Mouse (Mus musculus): ENCODE measurements around the gene Rapgef6.

Gene Rapgef6

GRCm38 (mm10) chr11:54522529-54523430 is at the start of gene Rapgef6:
Rapgef6 (plus strand) TSS chr11:54522847.
- peak; percentile 94 for DNase-seq (ENCODE audit: extremely low spot score, low read depth, low spot score)

GRCm38 (mm10) chr11:54478414-54478813 is 44.2 kb upstream of the Rapgef6 start:
- peak; percentile 12 for DNase-seq (ENCODE audit: extremely low spot score, low read depth, low spot score)

DNA sequence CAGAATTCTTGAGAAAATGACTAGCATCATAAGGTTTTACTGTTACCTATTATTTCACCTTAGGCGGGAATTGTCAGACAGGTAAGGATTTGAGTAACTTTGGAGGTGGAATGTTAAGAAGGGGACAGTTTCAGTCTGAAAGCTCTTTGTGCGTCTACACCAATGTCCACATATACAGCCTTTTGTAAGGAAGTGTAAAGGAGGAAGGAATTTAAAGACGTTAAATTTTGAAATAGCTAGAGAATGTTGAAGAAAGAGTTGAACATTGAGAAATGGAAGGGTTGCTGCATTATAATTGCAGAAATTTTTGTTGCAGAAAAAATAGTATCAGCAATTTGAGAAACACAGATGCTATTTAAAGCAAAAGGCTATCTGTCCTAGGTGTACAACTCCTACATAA is 36.6 kb upstream of the Rapgef6 start:
- no peak for DNase-seq (ENCODE audit: extremely low spot score, low read depth, low spot score)

- no peak for DNase-seq (ENCODE audit: extremely low spot score, low read depth, low spot score)
These were observed 30.6 kb upstream of the Rapgef6 start for GRCm38 (mm10) chr11:54491946-54492558.

- no peak for DNase-seq (ENCODE audit: extremely low spot score, low read depth, low spot score)
These were observed 30.1 kb upstream of the Rapgef6 start for GRCm38 (mm10) chr11:54492559-54492958.

DNA sequence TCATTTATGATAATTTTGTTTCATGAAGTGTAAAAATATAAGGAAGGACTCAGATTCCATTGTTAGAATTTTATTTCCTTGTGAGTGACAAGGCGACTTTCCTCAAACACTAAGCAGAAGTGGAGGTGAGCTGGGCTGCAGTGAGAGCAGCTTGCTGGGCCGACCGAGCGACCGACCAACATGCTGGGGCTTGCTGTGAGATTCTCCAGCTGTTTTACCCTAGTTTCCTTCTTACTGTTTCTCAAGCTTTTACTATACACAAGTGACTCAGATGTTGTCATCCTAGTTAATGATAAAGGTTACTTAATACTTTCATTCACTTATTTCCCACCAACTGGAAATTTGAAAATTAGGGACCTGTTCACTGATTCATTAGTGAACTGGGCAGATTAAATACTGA is 22.8 kb upstream of the Rapgef6 start:
- no peak for DNase-seq (ENCODE audit: extremely low spot score, low read depth, low spot score)

DNA sequence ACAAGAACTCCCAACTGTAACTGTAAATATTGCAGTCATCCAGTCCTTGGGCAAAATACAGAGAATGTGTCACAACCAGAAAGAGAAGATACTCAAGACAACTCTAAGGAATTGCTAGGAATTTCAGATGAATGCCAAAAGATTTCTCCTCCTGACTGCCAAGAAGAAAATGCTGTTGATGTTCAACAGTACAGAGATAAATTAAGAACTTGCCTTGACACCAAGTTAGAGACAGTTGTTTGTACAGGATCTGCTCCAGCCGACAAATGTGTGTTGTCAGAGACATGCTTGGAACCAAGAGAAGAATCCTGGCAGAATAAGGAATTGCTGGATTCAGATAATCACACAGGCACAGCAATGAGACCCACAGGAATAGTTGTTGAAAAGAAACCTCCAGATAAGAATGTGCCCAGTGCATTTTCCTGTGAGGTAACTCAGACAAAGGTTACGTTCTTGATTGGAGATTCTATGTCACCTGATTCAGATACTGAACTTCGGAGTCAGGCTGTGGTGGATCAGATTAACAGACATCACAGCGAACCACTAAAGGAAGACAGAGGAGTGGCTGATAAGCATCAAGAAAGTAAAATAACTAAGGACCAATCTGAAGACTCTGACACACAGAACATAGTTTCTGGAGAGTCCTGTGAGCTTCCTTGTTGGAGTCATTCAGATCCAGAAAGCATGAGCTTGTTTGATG is 20.0 kb upstream of the Rapgef6 start:
- no peak for DNase-seq (ENCODE audit: extremely low spot score, low read depth, low spot score)

DNA sequence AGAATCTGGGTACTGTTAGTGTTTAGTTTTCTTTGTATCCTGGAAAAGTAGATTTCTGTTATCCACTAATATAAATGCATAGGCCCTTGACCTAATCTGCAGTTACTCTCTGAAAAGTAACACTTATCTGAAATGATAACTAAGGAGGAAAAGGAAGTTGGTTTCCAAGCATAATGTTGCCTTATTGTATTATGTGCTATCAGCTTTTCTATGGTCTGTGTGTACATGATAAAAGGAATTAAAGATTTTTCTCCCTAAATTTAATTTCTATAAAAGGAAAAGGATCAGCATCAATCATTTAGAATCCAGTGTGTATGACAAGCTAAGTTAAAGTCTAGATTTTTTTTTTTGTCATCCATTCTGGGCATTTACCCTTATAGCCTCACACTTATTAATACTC is 9.1 kb upstream of the Rapgef6 start:
- no peak for DNase-seq (ENCODE audit: extremely low spot score, low read depth, low spot score)

DNA sequence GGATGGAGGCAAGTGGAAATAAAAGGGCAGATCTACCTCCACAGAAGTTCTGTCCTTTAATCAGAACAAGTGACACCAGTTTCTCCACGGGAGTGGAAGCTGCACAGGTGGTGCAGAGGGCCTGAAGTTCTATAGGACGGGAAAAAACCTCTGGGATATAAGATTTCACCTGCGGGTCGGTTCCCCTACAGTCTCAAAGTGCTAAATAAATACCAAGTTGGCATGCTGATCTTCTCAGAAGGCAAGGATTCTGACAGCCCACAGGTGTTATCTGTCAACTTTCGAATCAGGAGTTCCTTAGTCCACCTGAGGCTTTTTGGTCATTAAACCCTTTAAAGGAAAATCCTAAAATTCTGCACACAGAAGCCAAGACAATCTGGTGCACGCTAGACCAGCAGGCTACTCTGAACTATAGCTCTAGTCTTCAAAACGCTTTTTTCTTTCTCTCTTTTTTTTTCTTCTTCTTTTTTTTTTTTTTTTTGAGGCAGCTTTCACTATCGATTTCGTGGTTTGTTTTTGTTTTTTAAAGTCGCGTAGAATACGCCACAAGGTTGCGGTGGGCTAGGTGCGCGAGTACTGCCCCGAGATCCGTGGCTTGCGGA is 619 bp upstream of the Rapgef6 start:
- DNase-seq (ENCODE audit: extremely low spot score, low read depth, low spot score), result no peak

DNA sequence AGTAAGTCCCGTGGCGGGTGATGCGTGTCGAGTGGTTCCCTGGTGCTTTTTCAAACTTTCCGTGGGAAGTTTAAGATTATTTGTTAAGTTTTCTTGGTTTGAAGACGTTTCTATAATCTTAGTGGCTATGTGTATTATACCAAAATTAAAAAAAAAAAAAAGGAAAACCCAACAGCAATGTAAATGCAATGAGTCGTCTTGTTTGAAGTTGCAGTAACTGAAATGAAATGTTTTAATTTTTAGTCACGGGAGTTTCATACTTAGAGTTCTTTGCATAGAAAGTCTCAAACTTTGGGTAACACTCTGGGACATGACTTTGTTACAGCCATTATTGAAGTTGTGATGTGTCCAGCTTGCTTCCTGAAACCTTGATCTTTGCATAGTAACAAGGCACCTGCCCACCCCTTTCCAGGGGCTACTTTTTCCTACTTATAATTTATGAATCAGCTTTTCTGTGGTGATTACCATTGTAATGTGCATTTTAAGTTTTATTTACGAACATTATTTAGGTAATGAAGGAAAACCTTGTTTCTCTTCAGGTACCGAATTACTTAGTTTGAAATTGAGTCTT is 869 bp downstream of the Rapgef6 start:
- no peak for DNase-seq (ENCODE audit: extremely low spot score, low read depth, low spot score)

DNA sequence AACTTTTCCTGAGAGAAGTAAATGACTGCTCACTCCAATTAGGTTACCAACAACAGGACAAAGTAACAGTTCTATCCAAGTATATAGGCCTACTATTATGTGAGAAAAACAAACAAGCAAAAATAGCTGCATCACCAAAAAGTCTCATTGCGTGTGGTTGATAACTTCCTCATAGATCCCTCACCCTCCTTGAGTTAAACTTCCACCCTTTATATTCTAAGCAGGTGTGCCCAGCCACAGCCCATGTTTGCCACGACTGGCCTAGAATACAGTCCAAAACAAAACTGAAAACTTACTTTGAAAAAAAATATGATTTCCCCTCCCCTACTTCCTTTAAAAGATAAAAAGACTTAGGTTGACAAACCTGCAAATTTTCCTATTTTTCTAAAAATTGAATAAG is 5.4 kb downstream of the Rapgef6 start:
- no peak for DNase-seq (ENCODE audit: extremely low spot score, low read depth, low spot score)

DNA sequence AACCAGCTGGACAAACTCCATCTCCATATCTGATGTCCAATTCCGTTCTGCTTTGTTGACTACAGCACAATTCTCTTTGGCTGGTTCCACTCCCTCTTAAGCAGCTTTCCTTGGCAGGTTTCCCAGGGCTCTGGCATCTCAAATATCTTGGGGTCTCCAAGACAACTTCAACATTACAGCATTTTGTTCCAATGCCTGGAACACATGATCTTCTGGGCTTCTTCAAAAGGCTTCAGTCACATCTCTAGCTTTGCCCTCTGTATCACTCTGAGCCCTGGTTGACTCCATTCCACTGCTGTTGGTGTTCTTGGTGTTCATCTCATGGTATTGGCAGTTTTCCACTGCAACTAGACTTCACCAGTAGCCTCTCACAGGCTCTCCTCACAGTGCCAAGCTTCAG is 7.7 kb downstream of the Rapgef6 start:
- no peak for DNase-seq (ENCODE audit: extremely low spot score, low read depth, low spot score)

- DNase-seq (ENCODE audit: extremely low spot score, low read depth, low spot score), result no peak
These were observed 8.3 kb downstream of the Rapgef6 start for GRCm38 (mm10) chr11:54530916-54531315.

DNA sequence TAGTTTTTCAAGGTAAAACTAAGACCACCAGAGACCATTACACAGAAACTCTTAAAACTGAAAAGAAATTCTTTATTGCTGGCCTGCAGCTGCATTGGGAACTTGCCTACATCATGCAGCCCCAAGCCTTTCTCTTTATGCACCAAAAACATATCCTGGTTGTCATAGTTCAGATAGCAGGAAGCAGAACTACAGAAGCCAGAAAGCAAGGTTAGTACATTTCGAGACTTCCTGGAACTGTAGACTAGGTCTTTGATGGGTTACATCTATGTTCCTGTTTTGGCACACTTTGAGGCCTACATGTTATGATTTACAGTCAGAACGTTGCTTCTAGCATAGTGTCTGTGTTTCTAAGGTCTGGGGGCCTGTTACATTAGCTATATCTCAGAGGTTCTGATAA is 11.2 kb downstream of the Rapgef6 start:
- no peak for DNase-seq (ENCODE audit: extremely low spot score, low read depth, low spot score)

- DNase-seq (ENCODE audit: extremely low spot score, low read depth, low spot score), result no peak
These were observed 12.2 kb downstream of the Rapgef6 start for GRCm38 (mm10) chr11:54534871-54535270.

DNA sequence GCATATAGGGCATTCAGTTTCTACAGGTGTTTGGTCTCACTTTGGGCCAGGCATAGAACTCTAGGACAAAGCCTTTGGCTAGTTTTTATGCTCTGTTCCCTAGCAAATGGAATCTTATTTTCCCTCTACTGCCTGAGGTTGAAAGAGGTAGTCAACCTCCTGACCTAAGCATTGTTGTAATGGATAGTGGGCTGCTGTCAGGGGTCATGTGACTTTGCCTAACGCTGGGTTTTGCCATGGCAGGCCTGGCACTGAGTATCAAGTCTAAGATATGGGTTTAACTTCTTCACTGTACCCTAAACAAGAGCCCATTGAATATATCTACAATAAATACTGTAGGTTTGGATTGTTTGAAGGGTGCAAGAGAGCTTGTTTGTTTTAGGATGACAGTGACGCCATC is 16.4 kb downstream of the Rapgef6 start:
- DNase-seq (ENCODE audit: extremely low spot score, low read depth, low spot score), result no peak

DNA sequence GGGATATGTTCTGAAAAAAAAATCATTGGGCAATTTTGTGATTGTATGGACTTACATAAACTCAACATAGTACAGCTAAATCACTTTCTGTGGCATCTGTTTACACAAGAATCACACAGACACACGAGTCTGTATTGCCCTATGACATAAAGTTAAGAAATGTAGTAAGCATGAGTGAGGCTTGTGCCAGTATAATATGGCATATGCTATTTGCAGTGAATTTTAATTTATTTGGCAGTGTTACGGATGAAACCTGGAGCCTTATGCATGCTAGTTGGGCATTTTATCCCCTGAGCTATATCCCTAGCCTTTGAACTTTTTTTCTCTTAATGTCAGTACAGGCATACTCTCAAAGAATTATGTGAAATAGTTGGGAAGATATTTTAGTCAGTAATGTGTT is 16.8 kb downstream of the Rapgef6 start:
- no peak for DNase-seq (ENCODE audit: extremely low spot score, low read depth, low spot score)

GRCm38 (mm10) chr11:54540328-54540727 is 17.7 kb downstream of the Rapgef6 start:
- DNase-seq (ENCODE audit: extremely low spot score, low read depth, low spot score), result no peak

DNA sequence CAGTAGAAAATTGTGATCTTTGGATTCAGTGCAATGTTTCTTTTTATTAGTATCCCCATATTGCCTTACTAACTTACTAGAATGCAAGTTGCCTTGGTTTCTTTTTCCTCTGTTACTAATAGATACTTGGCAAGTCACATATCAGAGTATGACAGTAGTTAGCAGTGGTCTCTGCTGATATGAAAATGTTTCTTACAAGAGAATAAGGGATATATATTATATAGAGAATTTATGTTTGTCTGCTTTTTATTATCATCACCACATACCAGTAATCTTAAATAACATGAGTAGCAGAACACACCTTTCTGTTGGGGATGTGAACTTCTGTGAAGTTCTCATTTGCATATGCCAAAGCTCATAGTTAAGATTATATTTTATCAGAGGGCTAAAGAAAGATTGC is 19.8 kb downstream of the Rapgef6 start:
- DNase-seq (ENCODE audit: extremely low spot score, low read depth, low spot score), result no peak

- DNase-seq (ENCODE audit: extremely low spot score, low read depth, low spot score), result no peak
These were observed 32.3 kb downstream of the Rapgef6 start for GRCm38 (mm10) chr11:54554970-54555369.

- DNase-seq (ENCODE audit: extremely low spot score, low read depth, low spot score), result no peak
These were observed 40.1 kb downstream of the Rapgef6 start for GRCm38 (mm10) chr11:54562761-54563160.
